Mouse (Mus musculus): ENCODE data around the gene Fgfr2.

The Fgfr2 gene

GRCm38 (mm10) chr7:132701412-132701811 lies 421.7 kb downstream of the Fgfr2 start:
- in situ Hi-C loops (cut with MseI, MboI) = no loop called here

GRCm38 (mm10) chr7:132700107-132700506 lies 423.0 kb downstream of the Fgfr2 start:
- in situ Hi-C loops (cut with MseI, MboI) = no loop called here

- in situ Hi-C loops (cut with MseI, MboI) = no loop called here
Measured at GRCm38 (mm10) chr7:132699639-132700038, 423.5 kb downstream of the Fgfr2 start.

- in situ Hi-C loops (cut with MseI, MboI) = no loop called here
Measured at GRCm38 (mm10) chr7:132699165-132699564, 424.0 kb downstream of the Fgfr2 start.

- in situ Hi-C loops (cut with MseI, MboI) = no loop called here
Measured at GRCm38 (mm10) chr7:132698737-132699136, 424.4 kb downstream of the Fgfr2 start.

GRCm38 (mm10) chr7:132697258-132697796 lies 425.8 kb downstream of the Fgfr2 start:
- in situ Hi-C loops (cut with MseI, MboI) = no loop called here

GRCm38 (mm10) chr7:132693561-132693960 lies 429.6 kb downstream of the Fgfr2 start:
- in situ Hi-C loops (cut with MseI, MboI) = no loop called here

- in situ Hi-C loops (cut with MseI, MboI) = no loop called here
Measured at GRCm38 (mm10) chr7:132692719-132693118, 430.4 kb downstream of the Fgfr2 start.

- in situ Hi-C loops (cut with MseI, MboI) = no loop called here
Measured at GRCm38 (mm10) chr7:132690716-132691472, 432.3 kb downstream of the Fgfr2 start.

- in situ Hi-C loops (cut with MseI, MboI) = no loop called here
Measured at GRCm38 (mm10) chr7:132689722-132690121, 433.4 kb downstream of the Fgfr2 start.

GRCm38 (mm10) chr7:132688721-132689120 lies 434.4 kb downstream of the Fgfr2 start:
- in situ Hi-C loops (cut with MseI, MboI) = no loop called here

GRCm38 (mm10) chr7:132687897-132688296 lies 435.3 kb downstream of the Fgfr2 start:
- in situ Hi-C loops (cut with MseI, MboI) = no loop called here

- in situ Hi-C loops (cut with MseI, MboI) = no loop called here
Measured at GRCm38 (mm10) chr7:132686515-132686914, 436.6 kb downstream of the Fgfr2 start.

- in situ Hi-C loops (cut with MseI, MboI) = no loop called here
Measured at GRCm38 (mm10) chr7:132683923-132684322, 439.2 kb downstream of the Fgfr2 start.

- in situ Hi-C loops (cut with MseI, MboI) = no loop called here
Measured at GRCm38 (mm10) chr7:132682901-132683300, 440.2 kb downstream of the Fgfr2 start.

GRCm38 (mm10) chr7:132682336-132682735 lies 440.8 kb downstream of the Fgfr2 start:
- in situ Hi-C loops (cut with MseI, MboI) = no loop called here

GRCm38 (mm10) chr7:132681831-132682230 lies 441.3 kb downstream of the Fgfr2 start:
- in situ Hi-C loops (cut with MseI, MboI) = no loop called here

- in situ Hi-C loops (cut with MseI, MboI) = no loop called here
Measured at GRCm38 (mm10) chr7:132681296-132681695, 441.9 kb downstream of the Fgfr2 start.

GRCm38 (mm10) chr7:132679549-132679948 lies 443.6 kb downstream of the Fgfr2 start:
- in situ Hi-C loops (cut with MseI, MboI) = no loop called here

- in situ Hi-C loops (cut with MseI, MboI) = no loop called here
Measured at GRCm38 (mm10) chr7:132679117-132679516, 444.0 kb downstream of the Fgfr2 start.

GRCm38 (mm10) chr7:132675922-132676321 lies 447.2 kb downstream of the Fgfr2 start:
- in situ Hi-C loops (cut with MseI, MboI) = no loop called here

- in situ Hi-C loops (cut with MseI, MboI) = no loop called here
Measured at GRCm38 (mm10) chr7:132673931-132674755, 449.0 kb downstream of the Fgfr2 start.

Measured in mouse trophoblast stem cell (cell line).